Mouse (Mus musculus): ENCODE data around the gene Hic2.

Gene Hic2

GRCm38 (mm10) chr16:17233702-17234498, 528 bp downstream of the Hic2 start:
- in situ Hi-C loops (cut with MboI): no loop called here

- in situ Hi-C loops (cut with MboI): no loop called here
Observed at GRCm38 (mm10) chr16:17234499-17234895, 1.1 kb downstream of the Hic2 start.

- in situ Hi-C loops (cut with MboI): no loop called here
Observed at GRCm38 (mm10) chr16:17234916-17235665, 1.7 kb downstream of the Hic2 start.

- in situ Hi-C loops (cut with MboI): no loop called here
Observed at GRCm38 (mm10) chr16:17237634-17238033, 4.3 kb downstream of the Hic2 start.

- in situ Hi-C loops (cut with MboI): no loop called here
Observed at GRCm38 (mm10) chr16:17239409-17239808, 6.0 kb downstream of the Hic2 start.

GRCm38 (mm10) chr16:17243731-17244130, 10.4 kb downstream of the Hic2 start:
- in situ Hi-C loops (cut with MboI): no loop called here

- in situ Hi-C loops (cut with MboI): no loop called here
Observed at GRCm38 (mm10) chr16:17244996-17245395, 11.6 kb downstream of the Hic2 start.

- in situ Hi-C loops (cut with MboI): no loop called here
Observed at GRCm38 (mm10) chr16:17247727-17248126, 14.4 kb downstream of the Hic2 start.

GRCm38 (mm10) chr16:17249135-17249534, 15.8 kb downstream of the Hic2 start:
- in situ Hi-C loops (cut with MboI): no loop called here

- in situ Hi-C loops (cut with MboI): no loop called here
Observed at GRCm38 (mm10) chr16:17251539-17251938, 18.2 kb downstream of the Hic2 start.

GRCm38 (mm10) chr16:17252086-17252726, 18.8 kb downstream of the Hic2 start:
- in situ Hi-C loops (cut with MboI): no loop called here

GRCm38 (mm10) chr16:17252841-17253240, 19.5 kb downstream of the Hic2 start:
- in situ Hi-C loops (cut with MboI): no loop called here

GRCm38 (mm10) chr16:17254005-17254597, 20.7 kb downstream of the Hic2 start:
- in situ Hi-C loops (cut with MboI): no loop called here

GRCm38 (mm10) chr16:17255270-17255669, 21.9 kb downstream of the Hic2 start:
- in situ Hi-C loops (cut with MboI): no loop called here

- in situ Hi-C loops (cut with MboI): no loop called here
Observed at GRCm38 (mm10) chr16:17257359-17257821, 24.0 kb downstream of the Hic2 start.

GRCm38 (mm10) chr16:17258917-17259316, 25.5 kb downstream of the Hic2 start:
- in situ Hi-C loops (cut with MboI): no loop called here

GRCm38 (mm10) chr16:17261341-17261740, 28.0 kb downstream of the Hic2 start:
- in situ Hi-C loops (cut with MboI): no loop called here

- in situ Hi-C loops (cut with MboI): no loop called here
Observed at GRCm38 (mm10) chr16:17266113-17266512, 32.7 kb downstream of the Hic2 start.

- in situ Hi-C loops (cut with MboI): no loop called here
Observed at GRCm38 (mm10) chr16:17267937-17268336, 34.6 kb downstream of the Hic2 start.

GRCm38 (mm10) chr16:17269872-17270271, 36.5 kb downstream of the Hic2 start:
- in situ Hi-C loops (cut with MboI): no loop called here

- in situ Hi-C loops (cut with MboI): no loop called here
Observed at GRCm38 (mm10) chr16:17271124-17271523, 37.8 kb downstream of the Hic2 start.

- in situ Hi-C loops (cut with MboI): no loop called here
Observed at GRCm38 (mm10) chr16:17271856-17272255, 38.5 kb downstream of the Hic2 start.
